Mouse (Mus musculus): ENCODE data around the gene Zp3.

Gene Zp3

GRCm38 (mm10) chr5:136002751-136003151 lies 22.9 kb downstream of the Zp3 start:
- DNase-seq (ENCODE audit: low spot score in 2 of 2) = no peak

- DNase-seq (ENCODE audit: low spot score in 2 of 2) = no peak
Measured at GRCm38 (mm10) chr5:136004537-136004936, 24.6 kb downstream of the Zp3 start.

- DNase-seq (ENCODE audit: low spot score in 2 of 2) = no peak
Measured at GRCm38 (mm10) chr5:136007745-136008144, 27.8 kb downstream of the Zp3 start.

GRCm38 (mm10) chr5:136014877-136015276 lies 35.0 kb downstream of the Zp3 start:
- DNase-seq (ENCODE audit: low spot score in 2 of 2) = no peak

- DNase-seq (ENCODE audit: low spot score in 2 of 2) = no peak
Measured at GRCm38 (mm10) chr5:136015586-136015985, 35.7 kb downstream of the Zp3 start.

GRCm38 (mm10) chr5:136016014-136016876 lies 36.3 kb downstream of the Zp3 start:
- no peak for DNase-seq (ENCODE audit: low spot score in 2 of 2)

- no peak for DNase-seq (ENCODE audit: low spot score in 2 of 2)
Measured at GRCm38 (mm10) chr5:136017262-136017661, 37.4 kb downstream of the Zp3 start.

GRCm38 (mm10) chr5:136018726-136019125 lies 38.8 kb downstream of the Zp3 start:
- DNase-seq (ENCODE audit: low spot score in 2 of 2) = no peak

GRCm38 (mm10) chr5:136019907-136020306 lies 40.0 kb downstream of the Zp3 start:
- DNase-seq (ENCODE audit: low spot score in 2 of 2) = no peak

- DNase-seq (ENCODE audit: low spot score in 2 of 2) = no peak
Measured at GRCm38 (mm10) chr5:136025712-136026111, 45.8 kb downstream of the Zp3 start.

- no peak for DNase-seq (ENCODE audit: low spot score in 2 of 2)
Measured at GRCm38 (mm10) chr5:136026859-136027258, 47.0 kb downstream of the Zp3 start.

GRCm38 (mm10) chr5:136027612-136028311 lies 47.9 kb downstream of the Zp3 start:
- no peak for DNase-seq (ENCODE audit: low spot score in 2 of 2)

- no peak for DNase-seq (ENCODE audit: low spot score in 2 of 2)
Measured at GRCm38 (mm10) chr5:136034868-136035267, 55.0 kb downstream of the Zp3 start.

GRCm38 (mm10) chr5:136035285-136035684 lies 55.4 kb downstream of the Zp3 start:
- no peak for DNase-seq (ENCODE audit: low spot score in 2 of 2)

GRCm38 (mm10) chr5:136036667-136037066 lies 56.8 kb downstream of the Zp3 start:
- DNase-seq (ENCODE audit: low spot score in 2 of 2) = no peak
